Mouse (Mus musculus) heart, postnatal 0 days (tissue): ENCODE results near the gene Slc16a10. TPM values are rescaled to one million over a fixed set of nuclear protein-coding genes. Genes with fewer than 3 reads are reported as not detected.

Experiments used
- ATAC-seq: fragments of 200-750 bp; cut with Nextera tagmentation; 2 replicates; pipeline ENCODE4 v1.8.0; 2017; ENCODE audit warnings: low read depth, moderate number of reproducible peaks, moderate library complexity; ENCODE audit not compliant: insufficient read depth
- DNase-seq: peaks from one replicate; pipeline ENCODE4 v3.0.0-alpha.2; 2016; ENCODE audit warnings: low spot score
- H3K27ac ChIP-seq: fragments of 300-500 bp; sonication (generic); 2 replicates; pipeline ENCODE4 v1.5.1; 2014; ENCODE audit warnings: low read depth, mild to moderate bottlenecking
- H3K27me3 ChIP-seq: fragments of 300-500 bp; sonication (generic); 2 replicates; pipeline ENCODE4 v1.6.1; 2014; ENCODE audit warnings: low read length, mixed read lengths; ENCODE audit not compliant: control insufficient read depth, insufficient read depth
- H3K36me3 ChIP-seq: fragments of 300-500 bp; sonication (generic); replicated peaks from 2 replicates; pipeline ENCODE4 v1.6.1; 2014; ENCODE audit warnings: low read length, mixed read lengths; ENCODE audit not compliant: control insufficient read depth, insufficient read depth
- H3K4me1 ChIP-seq: fragments of 300-500 bp; sonication (generic); 2 replicates; pipeline ENCODE4 v1.6.1; 2014; ENCODE audit warnings: antibody characterized with exemption; ENCODE audit not compliant: control insufficient read depth, insufficient read depth
- H3K4me2 ChIP-seq: fragments of 300-500 bp; sonication (generic); 2 replicates; pipeline ENCODE4 v1.6.1; 2014; ENCODE audit warnings: low read depth, mild to moderate bottlenecking, low read length, moderate library complexity
- H3K4me3 ChIP-seq: fragments of 300-500 bp; sonication (generic); 2 replicates; pipeline ENCODE4 v1.5.1; 2014; ENCODE audit warnings: low read depth, low read length
- H3K9ac ChIP-seq: fragments of 300-500 bp; sonication (generic); replicated peaks from 2 replicates; pipeline ENCODE4 v1.6.1; 2014; ENCODE audit warnings: low read depth, low read length, mixed read lengths
- H3K9me3 ChIP-seq: fragments of 300-500 bp; sonication (generic); replicated peaks from 2 replicates; pipeline ENCODE4 v1.6.1; 2016; ENCODE audit warnings: low read length; ENCODE audit not compliant: control insufficient read depth
- CTCF ChIP-seq: IDR thresholded peaks from 2 replicates; pipeline ENCODE4 v1.5.1; 2016; ENCODE audit warnings: antibody characterized with exemption, control low read depth, low read depth
- EP300 ChIP-seq: IDR thresholded peaks from 2 replicates; pipeline ENCODE4 v1.6.1; 2016; ENCODE audit warnings: antibody characterized with exemption, low read depth
- WGBS: fragments of 180-500 bp; shearing (Covaris S2); extraction: QIAGEN DNeasy Blood & Tissue Kit; methylation state at CpG from one replicate; pipeline ENCODE4 v1.1.7; 2014; 5-methylcytosine and 5-hydroxymethylcytosine counted together
- polyA plus RNA-seq: library from polyadenylated mRNA; unstranded; fragments of >200 nt; fragmentation: Nextera tagmentation; extraction: Ambion mirVana; gene quantifications from 2 replicates; pipeline ENCODE4 v1.2.1, GENCODE M21; 2015
- total RNA-seq: library from RNA; depleted of rRNA; stranded (reverse); fragments of >200 nt; gene quantifications from 2 replicates; pipeline ENCODE4 v1.2.3, GENCODE M21; 2014; ENCODE audit warnings: low replicate concordance

The Slc16a10 gene
- total and polyA plus RNA-seq, 2 experiments from 2014 or later: 11.6 to 15.6 TPM

DNA sequence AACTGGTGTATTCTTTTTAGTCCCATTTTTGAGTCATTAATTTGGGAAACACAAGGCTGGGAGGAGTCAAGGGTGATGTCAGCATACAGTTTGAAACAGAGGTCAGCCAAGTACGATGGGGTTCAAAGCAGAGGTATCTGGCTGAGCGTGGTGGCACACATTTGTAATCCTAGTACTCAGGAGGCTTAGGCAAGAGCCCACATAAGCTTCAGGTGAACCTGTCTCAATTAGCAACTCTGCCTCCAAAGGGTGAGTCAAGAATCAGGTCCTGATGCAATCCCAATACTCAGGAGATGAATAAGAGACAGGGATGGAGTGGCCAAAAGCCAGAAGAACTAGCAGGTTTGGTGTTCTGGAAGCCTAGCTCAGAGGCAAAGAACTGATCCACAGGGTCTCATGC is 109.2 kb downstream of the Slc16a10 start:
- H3K9me3 ChIP-seq: no peaks in the 10 kb centered on the region

DNA sequence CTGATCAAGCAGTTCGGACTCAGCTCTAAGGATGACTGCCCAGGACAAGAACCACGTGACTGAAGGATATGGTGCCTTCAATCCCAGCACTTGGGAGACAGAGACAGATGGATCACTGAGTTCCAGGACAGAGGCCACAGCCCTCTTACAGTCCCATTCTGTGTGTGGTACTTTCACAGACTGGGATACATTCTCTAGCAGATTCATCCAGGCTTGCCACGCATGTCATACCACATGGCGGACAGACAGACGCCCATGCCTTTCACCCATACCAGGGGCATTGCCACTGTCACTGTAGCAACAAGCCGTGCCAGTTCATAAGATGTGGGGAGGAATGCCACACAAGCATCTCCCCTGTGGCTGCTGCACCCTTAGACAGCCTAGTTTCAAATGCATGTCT is 111.3 kb downstream of the Slc16a10 start:
- DNase-seq: no peak
- no peak overlapping the region for H3K9ac ChIP-seq
- 0 out of 2 replicates have a peak, but pooled peaks cover 4% of the 10 kb centered on the region for H3K9me3 ChIP-seq
- no peak overlapping the region for H3K4me2 ChIP-seq
- no peaks in the 10 kb centered on the region for H3K4me1 ChIP-seq
- no peaks in the 10 kb centered on the region for H3K27me3 ChIP-seq
- no peak overlapping the region for H3K27ac ChIP-seq
- TF ChIP-seq CTCF: no peak
- TF ChIP-seq EP300: no peak
- ATAC-seq: no peak
- 0 out of 2 replicates have a peak, but pooled peaks cover 9% of the 10 kb centered on the region for H3K36me3 ChIP-seq
- 87% methylated on average over 6 of the region's 6 CpGs for WGBS
- H3K4me3 ChIP-seq: no peak overlapping the region

More for the DNA sequence above, 109.2 kb downstream of the Slc16a10 start:
- WGBS: 85% methylated on average over 2 of the region's 2 CpGs
- H3K4me3 ChIP-seq: no peak overlapping the region
- ATAC-seq (no peak), DNase-seq (no peak)
- no peak for TF ChIP-seq EP300
- no peaks in the 10 kb centered on the region for H3K27me3 ChIP-seq
- no peak overlapping the region for H3K27ac ChIP-seq
- no peaks in the 10 kb centered on the region for H3K4me1 ChIP-seq
- peaks cover 13% of the 10 kb centered on the region; the same call in 1 of the 2 replicates for H3K36me3 ChIP-seq
- H3K9ac ChIP-seq: no peak overlapping the region
- H3K4me2 ChIP-seq: no peak overlapping the region

DNA sequence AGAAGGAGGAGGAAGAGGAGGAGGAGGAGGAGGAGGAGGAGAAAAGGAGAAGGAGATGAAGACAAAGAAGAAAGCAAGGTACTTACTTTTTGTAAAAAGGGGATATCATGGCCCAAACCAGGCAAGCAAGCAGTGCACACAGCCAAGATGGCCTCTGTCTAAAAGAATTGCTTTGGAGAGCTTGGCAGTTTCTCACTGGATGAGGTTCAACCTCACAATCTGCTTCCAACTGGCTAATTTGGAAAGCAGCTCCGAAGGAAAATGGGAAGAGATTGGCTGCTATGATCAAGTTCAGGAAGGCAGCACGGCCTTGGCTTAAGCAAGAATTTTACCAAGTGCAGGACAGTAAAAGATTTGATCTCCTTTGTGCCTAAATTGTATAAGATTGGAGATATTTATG is 112.4 kb downstream of the Slc16a10 start:
- H3K4me2 ChIP-seq: no peak overlapping the region
- TF ChIP-seq CTCF (no peak), EP300 (no peak)
- H3K27ac ChIP-seq: no peak overlapping the region
- H3K4me1 ChIP-seq: 0 out of 2 replicates have a peak, but pooled peaks cover 2% of the 10 kb centered on the region
- DNase-seq (no peak), ATAC-seq (no peak)
- H3K36me3 ChIP-seq: 0 out of 2 replicates have a peak, but pooled peaks cover 5% of the 10 kb centered on the region
- H3K9ac ChIP-seq: no peak overlapping the region
- H3K27me3 ChIP-seq: no peaks in the 10 kb centered on the region
- WGBS: 80% methylated on average over 2 of the region's 2 CpGs
- H3K4me3 ChIP-seq: no peak overlapping the region
- H3K9me3 ChIP-seq: 0 out of 2 replicates have a peak, but pooled peaks cover 4% of the 10 kb centered on the region

DNA sequence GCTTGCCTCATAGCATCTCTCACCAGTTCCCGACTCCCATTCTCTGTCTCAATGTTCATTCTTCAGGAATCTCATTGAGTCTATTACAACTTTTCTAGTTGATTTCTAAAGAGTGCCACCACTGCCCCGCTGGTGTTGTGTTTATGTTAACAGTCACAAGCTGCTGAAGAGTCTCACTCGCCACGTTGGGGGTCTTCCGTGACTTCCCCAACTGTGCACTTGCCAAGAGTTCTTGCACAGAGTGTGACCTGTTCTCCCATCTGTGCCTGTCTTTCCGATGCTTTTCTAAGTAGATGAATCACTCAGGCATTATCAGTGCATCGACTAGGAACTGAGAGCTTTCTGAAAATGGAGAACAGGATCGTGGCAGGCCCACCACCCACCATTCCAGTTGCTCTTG is 114.0 kb downstream of the Slc16a10 start:
- Histone ChIP-seq H3K9me3 (0 out of 2 replicates have a peak, but pooled peaks cover 4% of the 10 kb centered on the region), H3K27me3 (no peaks in the 10 kb centered on the region), H3K4me3 (no peak overlapping the region), H3K36me3 (no peaks in the 10 kb centered on the region), H3K9ac (no peak overlapping the region), H3K27ac (no peak overlapping the region), H3K4me2 (no peak overlapping the region), H3K4me1 (peaks cover 10% of the 10 kb centered on the region)
- WGBS: 75% methylated on average over 8 of the region's 8 CpGs
- no peak for DNase-seq
- TF ChIP-seq CTCF: no peak
- no peak for TF ChIP-seq EP300
- no peak for ATAC-seq

DNA sequence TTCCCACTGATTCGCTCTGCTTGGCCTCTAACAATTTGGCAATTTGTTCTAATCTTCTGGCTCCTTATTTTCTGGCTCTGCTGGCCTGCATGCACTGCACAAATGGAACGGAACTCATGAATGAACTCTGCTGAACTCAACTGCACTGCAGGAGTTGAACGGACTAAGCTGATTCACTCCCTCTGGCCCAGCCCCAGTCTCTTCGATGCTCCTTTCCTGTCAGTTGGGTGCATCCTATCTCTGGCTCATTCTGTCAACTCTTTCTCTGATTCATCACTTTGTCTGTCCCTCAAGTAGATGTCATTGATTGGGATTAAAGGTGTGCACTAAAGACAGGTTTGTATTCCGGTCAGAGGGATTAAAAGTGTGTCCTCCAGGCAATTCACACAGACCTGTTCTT is 115.5 kb downstream of the Slc16a10 start:
- 0 out of 2 replicates have a peak, but pooled peaks cover 4% of the 10 kb centered on the region for H3K9me3 ChIP-seq
- H3K27me3 ChIP-seq: no peaks in the 10 kb centered on the region
- H3K4me2 ChIP-seq: no peak overlapping the region
- no peak overlapping the region for H3K4me3 ChIP-seq
- ATAC-seq (no peak), DNase-seq (no peak)
- H3K36me3 ChIP-seq: no peaks in the 10 kb centered on the region
- 94% methylated on average over 5 of the region's 5 CpGs for WGBS
- no peak for TF ChIP-seq EP300
- H3K9ac ChIP-seq: no peak overlapping the region
- no peak overlapping the region for H3K27ac ChIP-seq
- H3K4me1 ChIP-seq: peaks cover 10% of the 10 kb centered on the region

DNA sequence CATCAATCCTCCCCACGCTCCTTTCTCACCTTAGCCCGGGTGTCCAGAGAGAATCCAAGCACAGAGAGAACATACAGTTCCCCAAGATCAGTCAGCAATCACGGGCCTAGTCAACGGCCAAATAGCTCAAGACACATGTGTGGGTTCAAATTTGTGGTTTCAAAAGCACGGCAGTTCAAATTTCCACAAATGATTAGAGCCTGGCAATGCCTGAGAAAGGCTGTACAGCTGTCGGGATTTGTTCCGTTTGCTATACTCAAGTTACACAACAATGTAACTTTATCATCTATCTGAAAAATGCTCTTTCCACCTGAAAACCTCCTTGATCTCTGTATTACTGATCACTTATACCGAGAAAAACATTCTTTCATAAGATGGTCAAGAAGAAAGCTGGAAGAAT is 116.5 kb downstream of the Slc16a10 start:
- DNase-seq (no peak), ATAC-seq (no peak)
- Histone ChIP-seq H3K27ac (peak overlapping the region; percentile 81), H3K4me2 (peak overlapping the region; percentile 80), H3K4me1 (peaks cover 10% of the 10 kb centered on the region), H3K9ac (no peak overlapping the region), H3K36me3 (no peaks in the 10 kb centered on the region), H3K4me3 (0 out of 2 replicates have a peak overlapping the region, but pooled peaks have one; percentile 59), H3K9me3 (0 out of 2 replicates have a peak, but pooled peaks cover 4% of the 10 kb centered on the region), H3K27me3 (no peaks in the 10 kb centered on the region)
- no peak for TF ChIP-seq CTCF
- no peak for TF ChIP-seq EP300
- WGBS: 63% methylated on average over 8 of the region's 8 CpGs
